Mouse (Mus musculus) left cerebral cortex, postnatal 10 days (tissue): ENCODE measurements around the gene Nelfb. TPM values are rescaled to one million over a fixed set of nuclear protein-coding genes. Genes with fewer than 3 reads are reported as not detected.
A peak's percentile ranks its signal among the peaks of the same experiment; 100 is the strongest.

Experiments
- DNase-seq, 2 experiments: peaks; one replicate each; pipeline ENCODE4 v3.0.0; 2021 to 2022; ENCODE audit warnings: low spot score in 2 of 2, mixed read lengths in 1 of 2; ENCODE audit errors: extremely low spot score in 1 of 2
- intact Hi-C: fragments of 180-260 bp; cut with DNase I; formaldehyde crosslinking; loops from one replicate; pipeline ENCODE4 v1.15.1; 2025
- total RNA-seq, 2 experiments: library from RNA; stranded (reverse); gene quantifications; 2 replicates each; pipeline ENCODE4 v1.2.3; 2021

The Nelfb gene
- total RNA-seq, 2 experiments from 2014 or later, result 51.1 to 56.9 TPM

GRCm38 (mm10) chr2:25234050-25234449, 22.8 kb upstream of the Nelfb start, which contains the start of gene Slc34a3:
Slc34a3 (minus strand) TSS chr2:25234364.
- intact Hi-C loops, result no loop called here
- no peak for DNase-seq

- DNase-seq, result no peak
- intact Hi-C loops, result no loop called here
Observed at GRCm38 (mm10) chr2:25233421-25233820, 22.1 kb upstream of the Nelfb start.

GRCm38 (mm10) chr2:25231038-25231437, 19.7 kb upstream of the Nelfb start:
- intact Hi-C loops, result no loop called here
- no peak for DNase-seq

GRCm38 (mm10) chr2:25230581-25230980, 19.3 kb upstream of the Nelfb start:
- intact Hi-C loops, result no loop called here
- no peak for DNase-seq

- intact Hi-C loops, result no loop called here
- no peak for DNase-seq
Observed at GRCm38 (mm10) chr2:25229582-25229981, 18.3 kb upstream of the Nelfb start.

- intact Hi-C loops, result no loop called here
- DNase-seq, result no peak
Observed at GRCm38 (mm10) chr2:25228995-25229530, 17.8 kb upstream of the Nelfb start.

GRCm38 (mm10) chr2:25228431-25228889, 17.2 kb upstream of the Nelfb start:
- peak; percentile 82 to 92 for DNase-seq
- intact Hi-C loops, result no loop called here

GRCm38 (mm10) chr2:25227406-25227805, 16.1 kb upstream of the Nelfb start:
- DNase-seq, result no peak
- intact Hi-C loops, result no loop called here

GRCm38 (mm10) chr2:25226864-25227263, 15.6 kb upstream of the Nelfb start:
- DNase-seq, result peak; percentile 60
- intact Hi-C loops, result no loop called here

GRCm38 (mm10) chr2:25225811-25226379, 14.6 kb upstream of the Nelfb start:
- intact Hi-C loops, result no loop called here
- no peak for DNase-seq

- DNase-seq, result peak; percentile 99 to 100
- intact Hi-C loops, result no loop called here
Observed at GRCm38 (mm10) chr2:25224766-25225752, 13.8 kb upstream of the Nelfb start.

- DNase-seq, result no peak
- intact Hi-C loops, result no loop called here
Observed at GRCm38 (mm10) chr2:25224492-25224765, 13.1 kb upstream of the Nelfb start, which contains the start of gene Tubb4b. Tubb4b (minus strand) TSS chr2:25224702.

- DNase-seq, result peak; percentile 38 to 89
- intact Hi-C loops, result no loop called here
Observed at GRCm38 (mm10) chr2:25223681-25224491, 12.6 kb upstream of the Nelfb start.

- no peak for DNase-seq
- intact Hi-C loops, result no loop called here
Observed at GRCm38 (mm10) chr2:25221331-25221772, 10.1 kb upstream of the Nelfb start.

GRCm38 (mm10) chr2:25218445-25218844, 7.2 kb upstream of the Nelfb start, which contains the start of gene Fam166a:
Fam166a (plus strand) TSS chr2:25218745.
- DNase-seq, result no peak
- intact Hi-C loops, result no loop called here

- no peak for DNase-seq
- intact Hi-C loops, result no loop called here
Observed at GRCm38 (mm10) chr2:25217666-25218065, 6.4 kb upstream of the Nelfb start.

- DNase-seq, result no peak
- intact Hi-C loops, result no loop called here
Observed at GRCm38 (mm10) chr2:25214444-25214843, 3.2 kb upstream of the Nelfb start, which contains the start of gene Stpg3. Stpg3 (minus strand) TSS chr2:25214637.

- no peak for DNase-seq
- intact Hi-C loops, result no loop called here
Observed at GRCm38 (mm10) chr2:25213266-25213865, 2.1 kb upstream of the Nelfb start.
